Mouse (Mus musculus) midbrain, embryonic 14.5 days (tissue): ENCODE measurements around the gene Mrpl52. TPM values are rescaled to one million over a fixed set of nuclear protein-coding genes. Genes with fewer than 3 reads are reported as not detected.
A peak's percentile ranks its signal among the peaks of the same experiment; 100 is the strongest.

Experiments used
- ATAC-seq: fragments of 200-750 bp; cut with Nextera tagmentation; 2 replicates; pipeline ENCODE4 v1.8.0; 2017; ENCODE audit warnings: moderate number of reproducible peaks, moderate library complexity; ENCODE audit not compliant: low FRiP score, low TSS enrichment
- DNase-seq: peaks from one replicate; pipeline ENCODE4 v3.0.0-alpha.2; 2015
- H3K27ac ChIP-seq: fragments of 300-500 bp; sonication (generic); replicated peaks from 2 replicates; pipeline ENCODE4 v1.5.1; 2014; ENCODE audit warnings: mild to moderate bottlenecking, low read depth, low read length, moderate library complexity
- H3K27me3 ChIP-seq: fragments of 300-500 bp; sonication (generic); 2 replicates; pipeline ENCODE4 v1.6.1; 2014; ENCODE audit warnings: low read length, control low read depth, mixed read lengths; ENCODE audit not compliant: control insufficient read depth, insufficient read depth
- H3K36me3 ChIP-seq: fragments of 300-500 bp; sonication (generic); 2 replicates; pipeline ENCODE4 v1.6.1; 2014; ENCODE audit warnings: low read length, control low read depth; ENCODE audit not compliant: control insufficient read depth, insufficient read depth
- H3K4me1 ChIP-seq: fragments of 300-500 bp; sonication (generic); 2 replicates; pipeline ENCODE4 v1.6.1; 2014; ENCODE audit warnings: mild to moderate bottlenecking, antibody characterized with exemption, low read length, control low read depth; ENCODE audit not compliant: control insufficient read depth, insufficient read depth
- H3K4me2 ChIP-seq: fragments of 300-500 bp; sonication (generic); 2 replicates; pipeline ENCODE4 v1.6.1; 2014; ENCODE audit warnings: mild to moderate bottlenecking, low read length, moderate library complexity
- H3K4me3 ChIP-seq: fragments of 300-500 bp; sonication (generic); replicated peaks from 2 replicates; pipeline ENCODE4 v1.5.1; 2014; ENCODE audit warnings: low read depth, low read length
- H3K9ac ChIP-seq: fragments of 300-500 bp; sonication (generic); replicated peaks from 2 replicates; pipeline ENCODE4 v1.6.1; 2014; ENCODE audit warnings: mild to moderate bottlenecking, low read length, moderate library complexity
- H3K9me3 ChIP-seq: fragments of 300-500 bp; sonication (generic); 2 replicates; pipeline ENCODE4 v1.6.1; 2016; ENCODE audit warnings: low read length, control low read depth, mixed read lengths; ENCODE audit not compliant: control insufficient read depth
- WGBS: fragments of 180-500 bp; shearing (Covaris S2); extraction: QIAGEN DNeasy Blood & Tissue Kit; methylation state at CpG from one replicate; pipeline ENCODE4 v1.1.7; 2014; 5-methylcytosine and 5-hydroxymethylcytosine counted together
- polyA plus RNA-seq: library from polyadenylated mRNA; unstranded; fragments of >200 nt; fragmentation: Nextera tagmentation; extraction: Ambion mirVana; gene quantifications from 2 replicates; pipeline ENCODE4 v1.2.1, GENCODE M21; 2014

Mrpl52 gene
- polyA plus RNA-seq, 1 experiment from 2014 or later: 293 TPM

DNA sequence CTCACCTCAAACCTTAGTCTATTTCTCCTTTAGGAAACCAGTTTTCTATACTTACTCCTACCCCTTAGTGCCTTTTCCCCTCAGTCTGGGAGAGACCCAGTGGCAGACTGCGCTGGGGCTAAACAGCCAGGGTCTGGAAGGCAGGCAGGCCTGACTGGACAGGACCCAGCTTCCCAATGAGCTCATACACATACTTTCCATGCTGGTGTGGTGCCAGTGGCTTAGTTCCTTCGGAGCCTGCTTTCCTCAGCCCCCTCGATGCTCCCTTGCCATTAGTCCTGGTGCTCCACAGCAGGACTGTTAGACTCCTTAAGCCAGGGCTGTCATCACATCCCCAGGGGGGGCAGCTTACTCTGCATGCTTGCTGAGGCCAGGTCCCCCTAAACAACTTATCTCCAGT lies 18.8 kb downstream of the Mrpl52 start:
- WGBS: 54% methylated on average over 3 of the region's 3 CpGs
- Histone ChIP-seq H3K9ac (no peak overlapping the region), H3K4me1 (0 out of 2 replicates have a peak, but pooled peaks cover 3% of the 10 kb centered on the region), H3K27ac (no peak overlapping the region), H3K4me2 (no peak overlapping the region), H3K36me3 (no peaks in the 10 kb centered on the region), H3K4me3 (no peak overlapping the region), H3K9me3 (no peaks in the 10 kb centered on the region), H3K27me3 (no peaks in the 10 kb centered on the region)
- ATAC-seq (no peak), DNase-seq (no peak)

DNA sequence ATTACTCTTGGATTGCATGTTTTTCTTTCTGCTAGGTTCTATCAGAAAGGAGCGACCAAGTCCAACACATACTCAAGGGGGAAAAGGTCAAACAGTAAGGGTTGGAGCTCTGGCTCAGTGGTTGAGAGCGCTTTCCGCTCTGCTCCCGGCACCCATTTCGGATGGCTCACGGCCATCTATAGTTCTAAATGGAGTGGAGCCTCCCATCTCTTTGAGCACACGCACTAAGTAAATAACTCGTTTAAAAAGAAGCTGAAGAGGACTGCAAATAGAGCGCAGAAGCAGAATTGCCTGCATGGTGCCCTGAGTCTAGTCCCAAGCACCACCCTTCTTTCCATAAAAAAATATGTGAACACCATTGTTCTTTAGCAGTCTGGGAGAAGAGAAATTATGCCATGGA lies 26.9 kb downstream of the Mrpl52 start:
- no peak overlapping the region for H3K4me2 ChIP-seq
- no peaks in the 10 kb centered on the region for H3K9me3 ChIP-seq
- no peak overlapping the region for H3K27ac ChIP-seq
- H3K9ac ChIP-seq: no peak overlapping the region
- no peaks in the 10 kb centered on the region for H3K36me3 ChIP-seq
- H3K27me3 ChIP-seq: no peaks in the 10 kb centered on the region
- H3K4me3 ChIP-seq: no peak overlapping the region
- 86% methylated on average over 9 of the region's 9 CpGs for WGBS
- DNase-seq (no peak), ATAC-seq (no peak)
- H3K4me1 ChIP-seq: 0 out of 2 replicates have a peak, but pooled peaks cover 3% of the 10 kb centered on the region

DNA sequence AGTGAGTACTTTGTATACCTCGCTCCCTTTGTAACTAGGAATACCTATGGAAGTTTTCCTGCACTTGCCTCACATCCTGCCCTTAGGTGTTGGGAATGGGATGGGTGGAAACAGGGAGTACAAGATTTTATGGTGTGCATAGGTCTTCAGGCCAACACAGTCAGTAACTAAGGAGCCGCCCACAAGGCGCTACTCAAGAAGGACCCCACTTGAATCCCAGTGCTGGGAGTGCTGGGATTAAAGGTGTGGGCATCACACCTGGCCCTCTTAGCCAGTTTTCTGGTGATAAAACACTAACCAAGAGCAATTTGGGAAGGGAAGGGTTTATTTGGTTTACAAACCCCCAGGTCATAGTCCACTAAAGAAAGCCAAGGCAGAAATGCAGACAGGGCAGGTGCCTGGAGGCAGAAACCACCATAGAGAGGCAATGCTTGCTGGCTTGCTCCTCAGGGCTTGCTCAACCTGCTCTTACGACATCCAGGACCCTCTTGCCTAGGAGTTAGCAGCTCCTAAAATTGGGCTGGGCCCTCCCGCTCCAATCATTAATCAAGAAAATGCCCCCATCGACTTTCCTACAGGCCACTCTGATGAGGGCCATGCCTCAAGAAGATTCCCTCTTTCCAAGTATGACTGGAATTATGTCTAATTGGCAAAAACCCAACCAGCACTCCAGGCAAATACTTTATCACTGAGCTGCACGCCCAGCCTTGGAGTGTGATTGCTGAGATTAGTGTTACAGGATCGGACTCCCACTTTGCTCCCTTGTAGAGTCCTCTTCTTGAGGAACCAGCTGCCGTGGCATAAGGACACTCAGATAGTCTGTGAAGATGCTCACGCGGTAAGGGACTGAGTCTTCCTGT lies 28.2 kb downstream of the Mrpl52 start:
- Histone ChIP-seq H3K27me3 (no peaks in the 10 kb centered on the region), H3K9ac (no peak overlapping the region), H3K9me3 (no peaks in the 10 kb centered on the region), H3K4me3 (no peak overlapping the region), H3K4me2 (no peak overlapping the region), H3K4me1 (no peaks in the 10 kb centered on the region), H3K36me3 (no peaks in the 10 kb centered on the region), H3K27ac (no peak overlapping the region)
- no peak for ATAC-seq
- DNase-seq: no peak
- WGBS: 88% methylated on average over 11 of the region's 11 CpGs

DNA sequence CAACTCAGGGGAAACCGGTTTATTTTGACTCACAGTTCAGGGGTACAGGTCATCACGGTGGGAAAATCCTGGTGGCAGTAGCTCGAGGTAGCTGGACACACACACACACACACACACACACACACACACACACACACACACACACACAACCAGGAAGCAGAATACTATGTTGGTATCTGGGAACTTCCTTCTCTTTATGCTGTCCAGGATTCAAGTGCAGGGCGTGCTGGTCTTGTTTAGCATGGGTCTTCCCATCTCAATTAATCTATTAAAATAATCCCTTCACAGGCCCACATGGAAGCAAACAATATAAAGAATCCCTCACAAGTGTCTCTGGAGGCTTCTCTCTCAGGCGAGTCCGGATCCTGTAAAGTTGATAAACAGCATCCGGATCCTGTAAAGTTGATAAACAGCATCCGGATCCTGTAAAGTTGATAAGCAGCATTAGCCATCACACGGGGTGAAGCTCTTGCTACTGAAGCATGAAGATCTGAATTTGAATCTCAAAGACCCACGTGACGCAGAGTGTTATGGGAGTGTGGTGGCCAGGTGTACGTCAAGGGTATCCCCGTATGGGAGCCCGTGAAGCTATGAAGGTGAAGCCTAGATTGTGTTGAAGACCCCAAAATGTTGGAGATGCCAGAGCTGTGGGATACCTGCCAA lies 31.3 kb downstream of the Mrpl52 start:
- Histone ChIP-seq H3K27ac (no peak overlapping the region), H3K9me3 (no peaks in the 10 kb centered on the region), H3K27me3 (no peaks in the 10 kb centered on the region), H3K4me3 (no peak overlapping the region), H3K9ac (no peak overlapping the region), H3K36me3 (no peaks in the 10 kb centered on the region), H3K4me2 (no peak overlapping the region), H3K4me1 (no peaks in the 10 kb centered on the region)
- no peak for DNase-seq
- ATAC-seq: no peak
- WGBS: 91% methylated on average over 14 of the region's 14 CpGs

DNA sequence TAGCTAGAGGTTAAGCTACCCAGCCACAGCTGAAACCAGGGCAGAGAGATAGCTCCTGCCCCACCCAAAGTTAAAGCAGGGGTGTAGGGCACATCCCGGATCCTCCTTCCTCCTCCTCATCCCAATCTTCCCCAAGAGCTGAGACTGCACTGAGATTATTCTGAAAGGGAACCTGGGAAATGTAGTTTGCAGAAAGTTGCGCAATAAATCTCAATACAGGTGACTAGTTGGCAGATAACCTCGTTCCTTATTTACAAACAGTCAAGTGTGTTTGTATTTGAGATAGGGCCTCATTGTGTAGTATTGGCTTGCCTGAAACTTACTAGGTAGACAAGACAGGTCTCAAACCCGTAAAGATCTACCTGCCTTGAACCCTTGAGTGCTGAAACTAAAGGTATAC lies 35.4 kb downstream of the Mrpl52 start:
- Histone ChIP-seq H3K9me3 (no peaks in the 10 kb centered on the region), H3K36me3 (no peaks in the 10 kb centered on the region), H3K9ac (no peak overlapping the region), H3K4me1 (peaks cover 4% of the 10 kb centered on the region; the same call in 1 of the 2 replicates), H3K27ac (no peak overlapping the region), H3K4me2 (no peak overlapping the region), H3K4me3 (no peak overlapping the region), H3K27me3 (no peaks in the 10 kb centered on the region)
- WGBS: 84% methylated on average over 4 of the region's 4 CpGs
- DNase-seq (no peak), ATAC-seq (no peak)

DNA sequence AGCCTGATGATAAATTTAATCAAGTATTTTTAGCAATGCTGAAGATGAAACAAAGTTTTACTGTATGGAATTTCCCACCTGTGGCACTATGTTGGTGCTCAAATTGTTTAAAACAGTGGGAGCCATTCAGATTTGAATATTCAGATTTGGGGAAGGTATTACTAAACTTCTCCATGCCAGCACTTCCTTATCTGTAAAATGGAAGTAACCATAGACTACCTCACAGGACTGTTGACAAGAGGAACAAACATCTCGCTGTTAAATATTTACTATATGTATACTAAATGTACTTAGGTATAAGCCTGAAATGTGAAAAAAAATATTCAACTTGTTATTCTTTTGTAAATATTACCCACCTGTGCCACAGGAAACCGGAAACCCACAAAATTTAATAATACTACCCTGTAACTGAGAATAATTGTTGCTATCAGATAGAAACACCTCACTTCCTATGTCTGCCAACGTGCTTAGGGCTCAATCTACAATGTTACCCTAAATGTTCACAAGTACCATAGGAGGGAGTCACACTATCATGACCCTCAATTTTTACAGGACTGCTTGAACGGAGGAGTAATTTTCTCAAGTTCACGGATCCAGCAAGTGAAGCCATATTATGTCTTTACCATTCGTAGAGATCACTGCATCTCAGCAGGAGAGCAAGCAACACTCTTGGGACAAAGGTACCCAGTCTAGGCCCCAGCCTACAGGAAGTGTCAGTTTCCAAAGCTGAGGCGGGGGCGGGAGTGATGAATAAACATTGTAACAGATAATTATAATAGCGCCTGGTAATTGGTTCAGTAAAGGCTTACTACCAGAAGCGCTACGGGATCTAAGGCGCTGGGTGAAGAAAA lies 36.6 kb downstream of the Mrpl52 start:
- H3K27me3 ChIP-seq: no peaks in the 10 kb centered on the region
- peak overlapping the region; percentile 80 for H3K4me3 ChIP-seq
- no peak for DNase-seq
- peaks cover 8% of the 10 kb centered on the region for H3K36me3 ChIP-seq
- ATAC-seq: peak; percentile 49; the same call in 1 of the 2 replicates
- H3K9ac ChIP-seq: peak overlapping the region; percentile 67
- no peaks in the 10 kb centered on the region for H3K9me3 ChIP-seq
- 15% methylated on average over 12 of the region's 12 CpGs for WGBS
- peak overlapping the region; percentile 85 for H3K4me2 ChIP-seq
- H3K27ac ChIP-seq: peak overlapping the region; percentile 57; the same call in 1 of the 2 replicates
- H3K4me1 ChIP-seq: peaks cover 4% of the 10 kb centered on the region; the same call in 1 of the 2 replicates

DNA sequence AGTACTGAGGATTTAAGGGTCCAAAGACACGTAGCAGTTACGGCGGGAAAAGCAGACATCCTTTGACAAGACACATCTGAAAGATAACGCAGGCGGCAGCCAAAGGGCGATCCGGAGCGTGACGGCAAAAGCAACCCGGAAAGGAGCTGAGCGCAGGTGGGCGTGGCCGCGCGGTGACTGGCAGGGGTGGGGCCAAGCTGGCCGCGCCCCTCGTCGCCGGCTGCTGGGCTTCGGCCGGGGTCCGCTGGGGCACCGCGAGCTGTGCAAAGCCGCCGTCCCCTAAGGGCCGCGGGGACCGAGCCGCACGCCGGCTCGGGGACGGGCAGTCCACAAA lies 37.2 kb downstream of the Mrpl52 start, which contains the start of gene Lrp10:
Lrp10 (plus strand) TSS at position 179 of the 334 bp plus-strand sequence.
- peak within 1 kb of the TSS; percentile 67 for H3K9ac ChIP-seq
- peak within 1 kb of the TSS; percentile 85 for H3K4me2 ChIP-seq
- peak; percentile 93 for DNase-seq
- peaks cover 14% of the 10 kb centered on the region for H3K36me3 ChIP-seq
- H3K9me3 ChIP-seq: no peaks in the 10 kb centered on the region
- H3K4me3 ChIP-seq: peak within 1 kb of the TSS; percentile 80
- under 1% methylated on average over 35 of the region's 35 CpGs for WGBS
- no peaks in the 10 kb centered on the region for H3K27me3 ChIP-seq
- peaks cover 4% of the 10 kb centered on the region; the same call in 1 of the 2 replicates for H3K4me1 ChIP-seq
- ATAC-seq: peak; percentile 90
- peak within 1 kb of the TSS; percentile 57 for H3K27ac ChIP-seq

DNA sequence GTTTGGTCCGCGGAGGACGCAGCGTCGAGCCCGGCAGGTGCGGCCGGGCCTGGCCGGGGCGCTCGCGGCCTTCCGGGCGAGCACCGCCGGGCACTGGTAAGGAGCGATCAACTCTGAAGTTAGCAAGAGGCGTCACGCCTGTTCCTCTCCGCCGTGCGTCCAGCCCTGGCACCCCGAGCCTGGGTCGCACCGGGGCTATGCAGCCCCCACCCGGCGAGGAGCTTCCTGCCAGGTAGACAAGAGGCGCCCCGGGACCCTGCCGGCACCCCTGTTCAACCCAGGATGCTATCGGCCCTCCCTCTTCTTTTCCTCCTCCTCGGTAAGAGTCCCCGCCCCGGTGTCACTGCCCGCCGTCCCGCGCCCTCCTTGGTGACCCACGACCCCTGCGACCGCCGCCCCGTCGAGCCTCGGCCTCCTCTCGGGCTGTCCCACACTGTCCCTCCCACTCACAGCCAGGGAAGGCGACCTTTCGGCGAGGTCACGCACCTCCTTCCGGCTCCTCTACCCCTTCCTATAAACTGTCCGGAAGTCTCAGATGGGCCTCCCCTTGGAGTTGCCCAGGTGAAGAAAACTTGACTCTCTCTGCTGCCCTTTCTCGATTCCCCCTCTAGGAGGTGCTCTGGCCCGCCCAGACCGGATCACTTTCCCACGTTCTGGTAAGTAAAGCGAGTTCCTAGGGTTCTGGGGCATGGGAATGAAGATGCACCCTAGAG lies 37.7 kb downstream of the Mrpl52 start:
- Histone ChIP-seq H3K36me3 (peaks cover 19% of the 10 kb centered on the region), H3K4me3 (peak overlapping the region; percentile 80), H3K27ac (peak overlapping the region; percentile 57), H3K9me3 (no peaks in the 10 kb centered on the region), H3K4me1 (peaks cover 4% of the 10 kb centered on the region; the same call in 1 of the 2 replicates), H3K4me2 (peak overlapping the region; percentile 85), H3K9ac (peak overlapping the region; percentile 67), H3K27me3 (no peaks in the 10 kb centered on the region)
- peak; percentile 75 for DNase-seq
- WGBS: under 1% methylated on average over 55 of the region's 57 CpGs
- peak; percentile 78 for ATAC-seq
